Mouse (Mus musculus): ENCODE data around the gene Adgrl2. TPM values are rescaled to one million over a fixed set of nuclear protein-coding genes. Genes with fewer than 3 reads are reported as not detected.

Gene Adgrl2
- total RNA-seq, 1 experiment = 36.6 TPM

DNA sequence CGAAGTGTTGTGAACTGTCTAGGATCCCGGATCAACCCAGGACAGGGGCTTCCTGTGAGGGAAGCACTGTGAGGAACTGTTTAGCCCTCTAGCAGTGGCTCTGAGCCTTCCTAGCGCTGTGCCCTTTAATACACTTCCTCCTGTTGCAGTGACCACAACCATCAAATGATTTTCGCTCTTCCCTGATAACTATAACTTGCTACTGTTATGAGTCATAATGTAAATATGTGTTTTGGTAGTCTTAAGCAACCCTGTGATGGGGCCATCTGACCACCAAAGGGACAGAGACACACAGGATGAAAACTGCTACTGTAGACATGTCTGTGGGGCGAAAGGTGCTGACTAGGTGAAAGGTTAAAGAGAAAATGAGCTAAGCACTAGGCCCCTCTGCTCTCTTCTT, 71.9 kb downstream of the Adgrl2 start:
- H3K9me3 ChIP-seq (ENCODE audit: control insufficient read depth, insufficient read depth, low read depth, low read length) = no peaks in the 10 kb centered on the region
- in situ Hi-C loops (cut with MboI; ENCODE audit: low sequenced_read_pairs in 2 of 2, unreplicated experiment in 2 of 2) = no loop called here
- H3K36me3 ChIP-seq (ENCODE audit: control insufficient read depth, insufficient read depth, low read length, poor library complexity, severe bottlenecking) = no peaks in the 10 kb centered on the region
- DNase-seq (ENCODE audit: low read depth, low spot score) = no peak
- TF ChIP-seq CHD2 (IDR thresholded peaks at IDR 0.05; ENCODE audit: low read depth, low read length) = no peak
- TF ChIP-seq ZC3H11A (IDR thresholded peaks at IDR 0.05; ENCODE audit: borderline replicate concordance, low read depth, low read length) = no peak
- no peak for TF ChIP-seq ZNF384 (IDR thresholded peaks at IDR 0.05; ENCODE audit: low read depth, low read length)
- TF ChIP-seq MAFK (IDR thresholded peaks at IDR 0.05; ENCODE audit: insufficient read depth, low read depth, low read length) = no peak
- no peak for TF ChIP-seq HCFC1 (IDR thresholded peaks at IDR 0.05; ENCODE audit: borderline replicate concordance, insufficient read depth, low read length)
- H3K27ac ChIP-seq (ENCODE audit: insufficient read depth, low read depth, low read length, poor library complexity, severe bottlenecking) = no peak overlapping the region
- H3K9ac ChIP-seq (ENCODE audit: insufficient read depth, low read depth, low read length, poor library complexity, severe bottlenecking) = no peak overlapping the region
- H3K4me3 ChIP-seq (ENCODE audit: insufficient read depth in 1 of 2, low read depth in 1 of 2, low read length in 2 of 2, poor library complexity in 1 of 2, severe bottlenecking in 1 of 2) = no peak overlapping the region
- no peaks in the 10 kb centered on the region for H3K4me1 ChIP-seq (ENCODE audit: control insufficient read depth in 2 of 2, insufficient read depth in 2 of 2, low read length in 2 of 2, poor library complexity in 1 of 2)

GRCm38 (mm10) chr3:148917837-148918236, 72.5 kb downstream of the Adgrl2 start:
- no peaks in the 10 kb centered on the region for H3K4me1 ChIP-seq (ENCODE audit: control insufficient read depth in 2 of 2, insufficient read depth in 2 of 2, low read length in 2 of 2, poor library complexity in 1 of 2)

DNA sequence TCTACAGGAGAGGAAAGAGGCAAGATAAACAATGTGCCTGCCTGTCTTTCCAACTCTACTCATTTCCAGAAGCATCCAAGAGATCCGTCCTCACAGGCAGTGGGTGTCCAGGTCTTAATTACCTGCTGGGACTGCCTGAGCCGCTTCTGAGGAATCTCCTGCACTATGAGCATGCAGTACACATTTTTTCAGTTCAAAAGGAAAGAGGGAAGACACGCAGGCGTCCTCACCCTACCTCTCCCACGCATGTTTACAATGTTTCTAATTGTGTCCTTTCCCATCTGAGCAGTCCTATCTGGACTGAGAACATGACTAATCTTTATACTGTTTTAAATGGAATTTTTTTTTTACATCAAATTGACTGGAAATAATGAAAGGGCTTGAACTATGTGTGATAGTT, 74.1 kb downstream of the Adgrl2 start:
- no peaks in the 10 kb centered on the region for H3K36me3 ChIP-seq (ENCODE audit: control insufficient read depth, insufficient read depth, low read length, poor library complexity, severe bottlenecking)
- TF ChIP-seq MAFK (IDR thresholded peaks at IDR 0.05; ENCODE audit: insufficient read depth, low read depth, low read length) (no peak), ZC3H11A (IDR thresholded peaks at IDR 0.05; ENCODE audit: borderline replicate concordance, low read depth, low read length) (no peak), ZNF384 (IDR thresholded peaks at IDR 0.05; ENCODE audit: low read depth, low read length) (no peak), HCFC1 (IDR thresholded peaks at IDR 0.05; ENCODE audit: borderline replicate concordance, insufficient read depth, low read length) (no peak), CHD2 (IDR thresholded peaks at IDR 0.05; ENCODE audit: low read depth, low read length) (no peak)
- H3K27ac ChIP-seq (ENCODE audit: insufficient read depth, low read depth, low read length, poor library complexity, severe bottlenecking) = no peak overlapping the region
- H3K4me1 ChIP-seq (ENCODE audit: control insufficient read depth in 2 of 2, insufficient read depth in 2 of 2, low read length in 2 of 2, poor library complexity in 1 of 2) = no peaks in the 10 kb centered on the region
- DNase-seq (ENCODE audit: low read depth, low spot score) = no peak
- in situ Hi-C loops (cut with MboI; ENCODE audit: low sequenced_read_pairs in 2 of 2, unreplicated experiment in 2 of 2) = no loop called here
- no peaks in the 10 kb centered on the region for H3K9me3 ChIP-seq (ENCODE audit: control insufficient read depth, insufficient read depth, low read depth, low read length)
- H3K4me3 ChIP-seq (ENCODE audit: insufficient read depth in 1 of 2, low read depth in 1 of 2, low read length in 2 of 2, poor library complexity in 1 of 2, severe bottlenecking in 1 of 2) = no peak overlapping the region
- H3K9ac ChIP-seq (ENCODE audit: insufficient read depth, low read depth, low read length, poor library complexity, severe bottlenecking) = no peak overlapping the region

More at GRCm38 (mm10) chr3:148917837-148918236, 72.5 kb downstream of the Adgrl2 start:
- Histone ChIP-seq H3K9ac (ENCODE audit: insufficient read depth, low read depth, low read length, poor library complexity, severe bottlenecking) (no peak overlapping the region), H3K4me3 (ENCODE audit: insufficient read depth in 1 of 2, low read depth in 1 of 2, low read length in 2 of 2, poor library complexity in 1 of 2, severe bottlenecking in 1 of 2) (no peak overlapping the region), H3K36me3 (ENCODE audit: control insufficient read depth, insufficient read depth, low read length, poor library complexity, severe bottlenecking) (no peaks in the 10 kb centered on the region), H3K27ac (ENCODE audit: insufficient read depth, low read depth, low read length, poor library complexity, severe bottlenecking) (no peak overlapping the region), H3K9me3 (ENCODE audit: control insufficient read depth, insufficient read depth, low read depth, low read length) (no peaks in the 10 kb centered on the region)
- DNase-seq (ENCODE audit: low read depth, low spot score) = no peak
- in situ Hi-C loops (cut with MboI; ENCODE audit: low sequenced_read_pairs in 2 of 2, unreplicated experiment in 2 of 2) = no loop called here
- TF ChIP-seq ZNF384 (IDR thresholded peaks at IDR 0.05; ENCODE audit: low read depth, low read length) = no peak
- TF ChIP-seq MAFK (IDR thresholded peaks at IDR 0.05; ENCODE audit: insufficient read depth, low read depth, low read length) = no peak
- no peak for TF ChIP-seq ZC3H11A (IDR thresholded peaks at IDR 0.05; ENCODE audit: borderline replicate concordance, low read depth, low read length)
- TF ChIP-seq CHD2 (IDR thresholded peaks at IDR 0.05; ENCODE audit: low read depth, low read length) = no peak
- TF ChIP-seq HCFC1 (IDR thresholded peaks at IDR 0.05; ENCODE audit: borderline replicate concordance, insufficient read depth, low read length) = no peak

DNA sequence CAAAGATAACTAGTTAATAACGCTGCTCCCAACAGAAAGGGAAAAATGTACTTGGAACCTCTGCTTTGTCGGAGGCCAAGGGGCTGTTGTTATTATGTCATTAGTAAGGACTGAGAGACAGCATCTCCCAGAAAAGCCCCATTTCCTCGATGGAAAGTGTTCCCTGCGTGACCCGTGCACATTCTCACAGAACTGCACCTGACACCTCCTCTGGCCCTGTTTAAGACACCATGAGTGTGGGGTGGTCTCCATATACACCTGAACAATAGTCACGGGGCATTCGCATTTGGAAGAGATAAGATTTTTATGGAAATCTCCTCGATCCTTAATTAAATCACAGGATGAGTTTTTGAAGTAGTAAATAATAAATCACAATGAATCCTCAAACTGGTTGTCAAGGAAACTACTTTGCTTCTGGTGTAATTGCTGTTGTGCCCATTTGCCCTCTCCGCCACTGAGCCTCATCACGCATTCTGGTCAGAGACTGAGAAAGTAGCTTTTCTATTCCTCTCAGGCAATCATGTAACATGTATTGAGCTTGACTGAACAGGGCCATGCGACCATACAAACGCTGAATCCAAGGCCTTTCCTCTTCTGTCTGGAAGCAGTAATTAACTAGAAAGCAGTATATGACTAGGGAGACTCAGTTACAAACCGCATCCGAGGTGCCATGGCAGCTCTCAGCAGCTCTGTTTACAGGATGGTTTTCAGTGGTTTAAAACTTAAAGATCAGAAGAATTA, 77.2 kb downstream of the Adgrl2 start:
- in situ Hi-C loops (cut with MboI; ENCODE audit: low sequenced_read_pairs in 2 of 2, unreplicated experiment in 2 of 2) = no loop called here
- H3K27ac ChIP-seq (ENCODE audit: insufficient read depth, low read depth, low read length, poor library complexity, severe bottlenecking) = no peak overlapping the region
- H3K4me1 ChIP-seq (ENCODE audit: control insufficient read depth in 2 of 2, insufficient read depth in 2 of 2, low read length in 2 of 2, poor library complexity in 1 of 2) = no peaks in the 10 kb centered on the region
- no peaks in the 10 kb centered on the region for H3K36me3 ChIP-seq (ENCODE audit: control insufficient read depth, insufficient read depth, low read length, poor library complexity, severe bottlenecking)
- H3K9me3 ChIP-seq (ENCODE audit: control insufficient read depth, insufficient read depth, low read depth, low read length) = no peaks in the 10 kb centered on the region
- no peak for TF ChIP-seq CHD2 (IDR thresholded peaks at IDR 0.05; ENCODE audit: low read depth, low read length)
- TF ChIP-seq ZC3H11A (IDR thresholded peaks at IDR 0.05; ENCODE audit: borderline replicate concordance, low read depth, low read length) = no peak
- TF ChIP-seq ZNF384 (IDR thresholded peaks at IDR 0.05; ENCODE audit: low read depth, low read length) = no peak
- no peak for TF ChIP-seq HCFC1 (IDR thresholded peaks at IDR 0.05; ENCODE audit: borderline replicate concordance, insufficient read depth, low read length)
- TF ChIP-seq MAFK (IDR thresholded peaks at IDR 0.05; ENCODE audit: insufficient read depth, low read depth, low read length) = no peak
- DNase-seq (ENCODE audit: low read depth, low spot score) = no peak
- no peak overlapping the region for H3K4me3 ChIP-seq (ENCODE audit: insufficient read depth in 1 of 2, low read depth in 1 of 2, low read length in 2 of 2, poor library complexity in 1 of 2, severe bottlenecking in 1 of 2)
- no peak overlapping the region for H3K9ac ChIP-seq (ENCODE audit: insufficient read depth, low read depth, low read length, poor library complexity, severe bottlenecking)

Measured in ES-E14 (cell line).